12 mouse cellular contexts compared by ENCODE assay signal in genomic region chr5:107997717-107998116, GRCm38 (mm10). TPM values are rescaled to one million over a fixed set of nuclear protein-coding genes. Genes with fewer than 3 reads are reported as not detected.
DNase-seq lines count a peak whose midpoint lies in the region; ATAC-seq and TF ChIP-seq lines count a peak whose summit lies in the region.
"Had no signal": no experiment of that assay in that cellular context is flagged by ENCODE, and none has a peak within 500 bp of the region (broad histone marks: within the 10 kb centered on the region; RNA-seq: fewer than 3 reads in every experiment).

No protein-coding gene starts in this region.

- no peaks in the 10 kb centered on the region; the same call in 1 of the 2 replicates for H3K27me3 ChIP-seq in liver, adult 2 months (ENCODE audit: control insufficient read depth, insufficient read depth, low read length)
- no peaks in the 10 kb centered on the region for H3K27me3 ChIP-seq in liver, embryonic 11.5 days (replicated peaks; ENCODE audit: control insufficient read depth, insufficient read depth, low read length)
- H3K27me3 ChIP-seq in kidney, embryonic 14.5 days (ENCODE audit: control insufficient read depth, insufficient read depth, low read length), result no peaks in the 10 kb centered on the region
- H3K27me3 ChIP-seq: embryonic facial prominence, embryonic 13.5 days; liver, embryonic 15.5 days; neural tube, embryonic 12.5 days had no signal

- H3K9me3 ChIP-seq in liver, embryonic 11.5 days (ENCODE audit: control insufficient read depth, low read length), result no peaks in the 10 kb centered on the region
- H3K9me3 ChIP-seq in kidney, embryonic 14.5 days (ENCODE audit: control insufficient read depth, low read length), result no peaks in the 10 kb centered on the region
- H3K9me3 ChIP-seq: embryonic facial prominence, embryonic 13.5 days; liver, embryonic 15.5 days; neural tube, embryonic 12.5 days had no signal

- H3K9ac ChIP-seq in liver, adult 2 months (ENCODE audit: low read depth, low read length), result no peak overlapping the region
- no peak overlapping the region for H3K9ac ChIP-seq in liver, embryonic 11.5 days (ENCODE audit: low read depth, low read length)
- H3K9ac ChIP-seq in kidney, embryonic 14.5 days (ENCODE audit: low read depth, low read length), result no peak overlapping the region
- H3K9ac ChIP-seq: embryonic facial prominence, embryonic 13.5 days; liver, embryonic 15.5 days; neural tube, embryonic 12.5 days had no signal

- H3K27ac ChIP-seq in liver, adult 2 months (replicated peaks; ENCODE audit: insufficient read depth, low read depth, low read length), result no peak overlapping the region; the same call in 1 of the 2 replicates
- no peak overlapping the region for H3K27ac ChIP-seq in liver, embryonic 11.5 days (ENCODE audit: low read depth, low read length)
- H3K27ac ChIP-seq in brown adipose tissue, adult 24 weeks (replicated peaks; ENCODE audit: low read depth, low read length), result peak overlapping the region; percentile 93
- no peak overlapping the region for H3K27ac ChIP-seq in kidney, embryonic 14.5 days (ENCODE audit: low read depth, low read length)
- H3K27ac ChIP-seq: embryonic facial prominence, embryonic 13.5 days; liver, embryonic 15.5 days; neural tube, embryonic 12.5 days had no signal

- H3K79me2 ChIP-seq in liver, adult 2 months (ENCODE audit: control insufficient read depth, insufficient read depth, low read length), result no peaks in the 10 kb centered on the region

- H3K4me1 ChIP-seq in liver, adult 2 months (ENCODE audit: control insufficient read depth, insufficient read depth, low read length), result peaks cover 2% of the 10 kb centered on the region; the same call in 1 of the 2 replicates
- H3K4me1 ChIP-seq in liver, embryonic 11.5 days (replicated peaks; ENCODE audit: control insufficient read depth, insufficient read depth, low read length), result no peaks in the 10 kb centered on the region
- H3K4me1 ChIP-seq in brown adipose tissue, adult 24 weeks (ENCODE audit: control insufficient read depth, insufficient read depth, insufficient read length, low read length), result peaks cover 4% of the 10 kb centered on the region; the same call in 1 of the 2 replicates
- no peaks in the 10 kb centered on the region for H3K4me1 ChIP-seq in kidney, embryonic 14.5 days (ENCODE audit: control insufficient read depth, insufficient read depth, low read length)
- H3K4me1 ChIP-seq: embryonic facial prominence, embryonic 13.5 days; neural tube, embryonic 12.5 days had no signal

- no peaks in the 10 kb centered on the region for H3K36me3 ChIP-seq in liver, adult 2 months (ENCODE audit: control insufficient read depth, insufficient read depth, low read length)
- H3K36me3 ChIP-seq in liver, embryonic 11.5 days (ENCODE audit: control insufficient read depth, insufficient read depth, low read length), result no peaks in the 10 kb centered on the region
- H3K36me3 ChIP-seq in kidney, embryonic 14.5 days (ENCODE audit: control insufficient read depth, insufficient read depth, low read length), result no peaks in the 10 kb centered on the region
- H3K36me3 ChIP-seq: embryonic facial prominence, embryonic 13.5 days; liver, embryonic 15.5 days; neural tube, embryonic 12.5 days had no signal

- ATAC-seq in liver, embryonic 11.5 days (replicated peaks; ENCODE audit: low FRiP score), result no peak
- no peak for ATAC-seq in kidney, embryonic 14.5 days (ENCODE audit: low FRiP score, low TSS enrichment)

- TF ChIP-seq POLR2A in liver, adult 2 months (IDR thresholded peaks at IDR 0.05; ENCODE audit: extremely low read depth, insufficient read depth, low read length), result no peak

- intact Hi-C loops in gastrocnemius, postnatal 14 days (cut with DNase I; ENCODE audit: low total_unique reads), result no loop called here

- no peak overlapping the region for H3K4me2 ChIP-seq in liver, embryonic 11.5 days
- H3K4me2 ChIP-seq in kidney, embryonic 14.5 days (replicated peaks; ENCODE audit: low read depth, low read length), result no peak overlapping the region
- H3K4me2 ChIP-seq: embryonic facial prominence, embryonic 13.5 days; liver, embryonic 15.5 days; neural tube, embryonic 12.5 days had no signal

- no peak overlapping the region for H3K4me3 ChIP-seq in liver, adult 2 months (ENCODE audit: insufficient read depth, low read depth, low read length)
- H3K4me3 ChIP-seq in liver, embryonic 11.5 days (ENCODE audit: low read depth, low read length), result no peak overlapping the region
- H3K4me3 ChIP-seq in brown adipose tissue, adult 24 weeks (ENCODE audit: insufficient read depth, low read depth, low read length), result no peak overlapping the region
- H3K4me3 ChIP-seq in kidney, embryonic 14.5 days (ENCODE audit: low read length), result no peak overlapping the region
- H3K4me3 ChIP-seq: embryonic facial prominence, embryonic 13.5 days; liver, embryonic 15.5 days; neural tube, embryonic 12.5 days had no signal

- TF ChIP-seq CTCF in liver, adult 2 months (IDR thresholded peaks at IDR 0.05; ENCODE audit: low read depth, low read length), result no peak

- peak; percentile 30 for DNase-seq in liver, adult 2 months (ENCODE audit: extremely low read depth, low read depth, low spot score)
- DNase-seq in liver, embryonic 11.5 days (ENCODE audit: low spot score), result no peak
- DNase-seq in gastrocnemius, postnatal 14 days, result peak; percentile 64
- peak; percentile 53 for DNase-seq in lung, postnatal 36 days
- DNase-seq in thymus, postnatal 14 days, result no peak
- DNase-seq: cerebellum, adult 9-11 months; kidney, adult 11 months had no signal

- WGBS in liver, adult 2 months, result 72% methylated on average over 7 of the region's 7 CpGs
- WGBS in liver, embryonic 11.5 days, result 77% methylated on average over 7 of the region's 7 CpGs
- 57% methylated on average over 7 of the region's 7 CpGs for WGBS in kidney, embryonic 14.5 days

RNA-seq across cellular contexts. Expression of gene Fam69a, which starts 10.8 kb away (rescaled TPM):
- 3.9 and 5.3 TPM in 2 replicates for total RNA-seq in liver, adult 2 months (2014; rRNA removed)
- polyA plus RNA-seq in liver, adult 2 months (2012; rRNA removed), result 0.97 and 1.4 TPM in 2 replicates
- polyA plus RNA-seq in liver, embryonic 11.5 days (2014; fragmentation: Nextera tagmentation; extraction: Ambion mirVana), result 19.5 and 20.6 TPM in 2 replicates
- 22.9 and 25.1 TPM in 2 replicates for polyA plus RNA-seq in brown adipose tissue, adult 24 weeks (2012; ENCODE audit: insufficient read depth, insufficient read length, missing spikeins)
- total RNA-seq in gastrocnemius, postnatal 14 days (2021), result 10 to 100 TPM; 30.2 to 36.7 TPM
- polyA plus RNA-seq in kidney, embryonic 14.5 days (2014; fragmentation: Nextera tagmentation; extraction: Ambion mirVana), result 18.3 and 22.0 TPM in 2 replicates

Comparison
In these comparisons a context has a peak if more than half of its experiments do, and no peak if none do; other contexts are left out.
1. DNase-seq: peak in liver, adult 2 months (single experiment), gastrocnemius, postnatal 14 days (single experiment) and lung, postnatal 36 days (single experiment); none in liver, embryonic 11.5 days (single experiment) and thymus, postnatal 14 days (single experiment).